Mouse (Mus musculus): ENCODE data around the gene Efna5.

DNA sequence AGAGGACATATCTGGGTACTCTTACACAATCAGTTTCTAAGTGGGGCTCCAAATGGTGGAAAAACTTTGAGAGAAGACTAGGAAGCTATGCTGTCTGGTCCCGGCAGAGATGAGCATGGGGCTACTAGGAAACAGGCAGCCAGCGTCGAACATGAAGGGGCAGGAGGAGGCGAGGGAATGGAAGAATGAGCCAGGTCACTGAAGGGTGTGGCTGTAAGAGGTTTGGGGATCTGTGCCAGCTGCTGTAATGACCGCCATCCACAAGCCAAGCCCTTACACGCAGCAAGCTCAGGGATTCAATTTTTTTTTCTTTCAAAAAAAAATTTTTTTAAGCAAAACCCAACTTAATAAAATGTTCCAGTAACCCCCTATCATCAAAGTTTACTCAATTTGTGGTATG is 74.5 kb downstream of the Efna5 start:
- TF ChIP-seq CTCF (conservative IDR thresholded peaks at IDR 0.05; ENCODE audit: insufficient read depth, insufficient read length, low read depth, low read length) (no peak), POLR2A (IDR thresholded peaks at IDR 0.05; ENCODE audit: low read depth, low read length) (no peak)
